Comparison of ENCODE assay signal across 8 mouse cellular contexts in genomic region chr4:62516579-62516978, GRCm38 (mm10). TPM values are rescaled to one million over a fixed set of nuclear protein-coding genes. Genes with fewer than 3 reads are reported as not detected.
A peak's percentile ranks its signal among the peaks of the same experiment; 100 is the strongest.
DNase-seq lines count a peak whose midpoint lies in the region; ATAC-seq and TF ChIP-seq lines count a peak whose summit lies in the region.
"Had no signal": no experiment of that assay in that cellular context is flagged by ENCODE, and none has a peak within 500 bp of the region (broad histone marks: within the 10 kb centered on the region; RNA-seq: fewer than 3 reads in every experiment).

No protein-coding gene starts in this region.

- H3K9me3 ChIP-seq in kidney, embryonic 16.5 days (ENCODE audit: low read length) = no peaks in the 10 kb centered on the region
- H3K9me3 ChIP-seq in intestine, embryonic 16.5 days (ENCODE audit: control insufficient read depth, low read length) = no peaks in the 10 kb centered on the region
- no peaks in the 10 kb centered on the region for H3K9me3 ChIP-seq in forebrain, embryonic 11.5 days (ENCODE audit: control insufficient read depth, low read length)
- H3K9me3 ChIP-seq: neural tube, embryonic 12.5 days had no signal

- no peak for DNase-seq in kidney, postnatal 4 days
- DNase-seq in c-Kit-positive CD71-positive TER-119-positive erythroid progenitor cells, embryonic 14.5 days (ENCODE audit: low spot score) = peak; percentile 100
- DNase-seq in forebrain, embryonic 11.5 days (ENCODE audit: low spot score) = no peak
- no peak for DNase-seq in gastrocnemius, postnatal 4 days (ENCODE audit: low spot score in 2 of 2)

- no peak for TF ChIP-seq POLR2A in small intestine, adult 2 months (IDR thresholded peaks at IDR 0.05; ENCODE audit: low read depth, low read length)

- no peak for TF ChIP-seq CTCF in small intestine, adult 2 months (IDR thresholded peaks at IDR 0.05; ENCODE audit: extremely low read depth, insufficient read length, insufficient replicate concordance, low read depth, low read length)

- H3K4me2 ChIP-seq in kidney, embryonic 16.5 days (replicated peaks; ENCODE audit: low read depth, low read length) = no peak overlapping the region
- peak overlapping the region; percentile 74 for H3K4me2 ChIP-seq in intestine, embryonic 16.5 days (ENCODE audit: low read depth, low read length)
- H3K4me2 ChIP-seq in forebrain, embryonic 11.5 days (ENCODE audit: low read depth, low read length, severe bottlenecking) = no peak overlapping the region
- H3K4me2 ChIP-seq: neural tube, embryonic 12.5 days had no signal

- H3K27me3 ChIP-seq in kidney, embryonic 16.5 days (ENCODE audit: insufficient read depth, low read length) = no peaks in the 10 kb centered on the region
- H3K27me3 ChIP-seq in intestine, embryonic 16.5 days (replicated peaks; ENCODE audit: control insufficient read depth, insufficient read depth, low read length) = no peaks in the 10 kb centered on the region
- H3K27me3 ChIP-seq in small intestine, adult 2 months (ENCODE audit: control insufficient read depth, insufficient read depth, low read length) = no peaks in the 10 kb centered on the region
- H3K27me3 ChIP-seq in forebrain, embryonic 11.5 days (ENCODE audit: control insufficient read depth, insufficient read depth, low read length) = no peaks in the 10 kb centered on the region
- H3K27me3 ChIP-seq: neural tube, embryonic 12.5 days had no signal

- no peak overlapping the region for H3K9ac ChIP-seq in kidney, embryonic 16.5 days (replicated peaks; ENCODE audit: low read length)
- peak overlapping the region; percentile 57; the same call in 1 of the 2 replicates for H3K9ac ChIP-seq in intestine, embryonic 16.5 days (ENCODE audit: low read depth, low read length)
- H3K9ac ChIP-seq in forebrain, embryonic 11.5 days (ENCODE audit: low read length) = no peak overlapping the region
- H3K9ac ChIP-seq: neural tube, embryonic 12.5 days had no signal

- H3K36me3 ChIP-seq in kidney, embryonic 16.5 days (ENCODE audit: insufficient read depth, low read length) = peaks cover 25% of the 10 kb centered on the region
- H3K36me3 ChIP-seq in intestine, embryonic 16.5 days (ENCODE audit: control insufficient read depth, insufficient read depth, low read length) = peaks cover 16% of the 10 kb centered on the region
- H3K36me3 ChIP-seq in small intestine, adult 2 months (ENCODE audit: control insufficient read depth, insufficient read depth, low read length) = peaks cover 20% of the 10 kb centered on the region
- peaks cover 2% of the 10 kb centered on the region; the same call in 1 of the 2 replicates for H3K36me3 ChIP-seq in forebrain, embryonic 11.5 days (ENCODE audit: control insufficient read depth, insufficient read depth, low read length)

- no peak for ATAC-seq in kidney, embryonic 16.5 days (ENCODE audit: low FRiP score, low TSS enrichment)
- ATAC-seq in intestine, embryonic 16.5 days = peak; percentile 59
- ATAC-seq in forebrain, embryonic 11.5 days (replicated peaks; ENCODE audit: low FRiP score) = no peak

- H3K27ac ChIP-seq in kidney, embryonic 16.5 days (ENCODE audit: low read length) = peak overlapping the region; percentile 33
- peak overlapping the region; percentile 97 for H3K27ac ChIP-seq in intestine, embryonic 16.5 days (ENCODE audit: low read length)
- H3K27ac ChIP-seq in small intestine, adult 2 months (ENCODE audit: insufficient read depth, low read depth, low read length) = peak overlapping the region; percentile 55
- H3K27ac ChIP-seq in forebrain, embryonic 11.5 days (ENCODE audit: low read depth, low read length) = no peak overlapping the region
- H3K27ac ChIP-seq: neural tube, embryonic 12.5 days had no signal

- H3K4me1 ChIP-seq in kidney, embryonic 16.5 days (ENCODE audit: insufficient read depth, low read length) = peaks cover 46% of the 10 kb centered on the region
- H3K4me1 ChIP-seq in intestine, embryonic 16.5 days (ENCODE audit: control insufficient read depth, insufficient read depth, low read length) = peaks cover 32% of the 10 kb centered on the region
- H3K4me1 ChIP-seq in small intestine, adult 2 months (ENCODE audit: control insufficient read depth, insufficient read depth, insufficient read length, low read length) = peaks cover 19% of the 10 kb centered on the region
- H3K4me1 ChIP-seq in forebrain, embryonic 11.5 days (replicated peaks; ENCODE audit: control insufficient read depth, insufficient read depth, low read length) = peaks cover 10% of the 10 kb centered on the region

- no peak overlapping the region for H3K4me3 ChIP-seq in kidney, embryonic 16.5 days (ENCODE audit: low read length)
- peak overlapping the region; percentile 25 for H3K4me3 ChIP-seq in intestine, embryonic 16.5 days (ENCODE audit: low read length)
- H3K4me3 ChIP-seq in small intestine, adult 2 months (ENCODE audit: low read depth, low read length) = no peak overlapping the region
- H3K4me3 ChIP-seq in forebrain, embryonic 11.5 days (ENCODE audit: low read depth, low read length) = no peak overlapping the region
- H3K4me3 ChIP-seq: neural tube, embryonic 12.5 days had no signal

- WGBS in kidney, embryonic 16.5 days = 70% methylated on average over 1 of the region's 1 CpGs
- WGBS in intestine, embryonic 16.5 days = 45% methylated on average over 1 of the region's 1 CpGs
- 30% methylated on average over 1 of the region's 1 CpGs for WGBS in small intestine, adult 2 months
- 79% methylated on average over 1 of the region's 1 CpGs for WGBS in forebrain, embryonic 11.5 days

RNA-seq across cellular contexts. Expression of gene Alad, which starts 3.1 kb away (rescaled TPM):
- 108 and 113 TPM in 2 replicates for polyA plus RNA-seq in kidney, embryonic 16.5 days (2015; fragmentation: Nextera tagmentation; extraction: Ambion mirVana)
- polyA plus RNA-seq in intestine, embryonic 16.5 days (2015; fragmentation: Nextera tagmentation; extraction: Ambion mirVana) = 189 and 191 TPM in 2 replicates
- polyA plus RNA-seq in small intestine, adult 2 months (2012; rRNA removed) = 110 and 142 TPM in 2 replicates
- polyA plus RNA-seq in forebrain, embryonic 11.5 days (2014; fragmentation: Nextera tagmentation; extraction: Ambion mirVana) = 89.3 and 98.2 TPM in 2 replicates
- total RNA-seq in gastrocnemius, postnatal 4 days (2021) = 10 to 100 TPM; 34.0 to 41.1 TPM

RNA-seq across cellular contexts. Expression of gene Pole3, which starts 8.3 kb away (rescaled TPM):
- polyA plus RNA-seq in kidney, embryonic 16.5 days (2015; fragmentation: Nextera tagmentation; extraction: Ambion mirVana) = 97.0 and 102 TPM in 2 replicates
- 57.5 and 67.5 TPM in 2 replicates for polyA plus RNA-seq in intestine, embryonic 16.5 days (2015; fragmentation: Nextera tagmentation; extraction: Ambion mirVana)
- polyA plus RNA-seq in small intestine, adult 2 months (2012; rRNA removed) = 5.6 and 8.9 TPM in 2 replicates
- polyA plus RNA-seq in forebrain, embryonic 11.5 days (2014; fragmentation: Nextera tagmentation; extraction: Ambion mirVana) = 132 and 135 TPM in 2 replicates
- total RNA-seq in gastrocnemius, postnatal 4 days (2021) = 10 to 100 TPM; 27.8 to 31.3 TPM

RNA-seq across cellular contexts. Expression of gene 4933430I17Rik, which starts 8.6 kb away (rescaled TPM):
- 0.49 and 0.67 TPM in 2 replicates for polyA plus RNA-seq in kidney, embryonic 16.5 days (2015; fragmentation: Nextera tagmentation; extraction: Ambion mirVana)
- 0.15 and 0.33 TPM in 2 replicates for polyA plus RNA-seq in intestine, embryonic 16.5 days (2015; fragmentation: Nextera tagmentation; extraction: Ambion mirVana)
- polyA plus RNA-seq in small intestine, adult 2 months (2012; rRNA removed) = 0.14 TPM in 1 of 2 replicates, not detected in the other
- polyA plus RNA-seq in forebrain, embryonic 11.5 days (2014; fragmentation: Nextera tagmentation; extraction: Ambion mirVana) = 1.1 and 1.8 TPM in 2 replicates
- total RNA-seq in gastrocnemius, postnatal 4 days (2021) = under 1 TPM; 0.34 to 0.44 TPM

RNA-seq across cellular contexts. Expression of gene Hdhd3, which starts 13.3 kb away (rescaled TPM):
- 17.3 and 20.6 TPM in 2 replicates for polyA plus RNA-seq in kidney, embryonic 16.5 days (2015; fragmentation: Nextera tagmentation; extraction: Ambion mirVana)
- polyA plus RNA-seq in intestine, embryonic 16.5 days (2015; fragmentation: Nextera tagmentation; extraction: Ambion mirVana) = 115 and 118 TPM in 2 replicates
- polyA plus RNA-seq in small intestine, adult 2 months (2012; rRNA removed) = 63.6 and 68.4 TPM in 2 replicates
- polyA plus RNA-seq in forebrain, embryonic 11.5 days (2014; fragmentation: Nextera tagmentation; extraction: Ambion mirVana) = 9.1 and 10.1 TPM in 2 replicates
- total RNA-seq in gastrocnemius, postnatal 4 days (2021) = 10 to 100 TPM in 1 of 2 experiments, 1 to 10 TPM in 1; 9.0 to 10.5 TPM

RNA-seq across cellular contexts. Expression of gene Bspry, which starts 36.7 kb away (rescaled TPM):
- 25.9 and 28.3 TPM in 2 replicates for polyA plus RNA-seq in kidney, embryonic 16.5 days (2015; fragmentation: Nextera tagmentation; extraction: Ambion mirVana)
- polyA plus RNA-seq in intestine, embryonic 16.5 days (2015; fragmentation: Nextera tagmentation; extraction: Ambion mirVana) = 29.9 and 31.6 TPM in 2 replicates
- polyA plus RNA-seq in small intestine, adult 2 months (2012; rRNA removed) = 38.3 and 104 TPM in 2 replicates
- polyA plus RNA-seq in forebrain, embryonic 11.5 days (2014; fragmentation: Nextera tagmentation; extraction: Ambion mirVana) = 0.96 and 0.98 TPM in 2 replicates
- total RNA-seq in gastrocnemius, postnatal 4 days (2021) = 1 to 10 TPM; 1.1 to 1.7 TPM
